Mouse (Mus musculus) MEL (cell line): ENCODE results near the gene Zyg11a.

ENCODE experiments used
- CTCF ChIP-seq, 3 experiments: IDR thresholded peaks in 2 of 3; conservative IDR thresholded peaks in 1 of 3; 2 replicates each; pipeline ENCODE4 v1.5.1; 2011 to 2012; ENCODE audit warnings: low read length in 3 of 3, low read depth in 2 of 3, mild to moderate bottlenecking in 2 of 3, improper control_type of control experiment in 1 of 3, inconsistent platforms in 1 of 3, mixed read lengths in 1 of 3, moderate library complexity in 1 of 3; ENCODE audit not compliant: control insufficient read depth in 1 of 3, insufficient read depth in 1 of 3, poor library complexity in 1 of 3, severe bottlenecking in 1 of 3
- E2F4 ChIP-seq: IDR thresholded peaks from 2 replicates; pipeline ENCODE4 v1.6.1; 2011; ENCODE audit warnings: low read depth, low read length, improper control_type of control experiment, borderline replicate concordance
- EP300 ChIP-seq, 2 experiments: IDR thresholded peaks; 2 replicates each; pipeline ENCODE4 v1.6.1; 2011; ENCODE audit warnings: improper control_type of control experiment in 2 of 2, low read length in 2 of 2, low read depth in 1 of 2, mild to moderate bottlenecking in 1 of 2
- KAT2A ChIP-seq: conservative IDR thresholded peaks from 2 replicates; pipeline ENCODE4 v1.6.1; 2012; ENCODE audit warnings: low read depth, low read length, improper control_type of control experiment, inconsistent platforms
- MXI1 ChIP-seq: IDR thresholded peaks from 2 replicates; pipeline ENCODE4 v1.6.1; 2011; ENCODE audit warnings: mild to moderate bottlenecking, low read depth, low read length, improper control_type of control experiment
- POLR2A ChIP-seq, 2 experiments: IDR thresholded peaks; 2 replicates each; pipeline ENCODE4 v1.6.1; 2011 to 2012; ENCODE audit warnings: low read length in 2 of 2, mild to moderate bottlenecking in 2 of 2, control low read depth in 1 of 2, improper control_type of control experiment in 1 of 2, low read depth in 1 of 2, moderate library complexity in 1 of 2; ENCODE audit not compliant: control insufficient read depth in 1 of 2, insufficient read depth in 1 of 2, poor library complexity in 1 of 2
- TAL1 ChIP-seq: IDR thresholded peaks from 2 replicates; pipeline ENCODE4 v1.6.1; 2012; ENCODE audit warnings: mild to moderate bottlenecking, inconsistent platforms, low read length, moderate library complexity, mixed read lengths
- TCF12 ChIP-seq: IDR thresholded peaks from 2 replicates; pipeline ENCODE4 v1.6.1; 2014; ENCODE audit warnings: low read depth, mild to moderate bottlenecking, inconsistent platforms, low read length, improper control_type of control experiment, moderate library complexity
- USF1 ChIP-seq: IDR thresholded peaks from 2 replicates; pipeline ENCODE4 v1.6.1; 2014; ENCODE audit warnings: low read depth, mild to moderate bottlenecking, inconsistent platforms, low read length, improper control_type of control experiment, moderate library complexity
- ZKSCAN1 ChIP-seq: IDR thresholded peaks from 2 replicates; pipeline ENCODE4 v1.6.1; 2012; ENCODE audit warnings: low read depth, mild to moderate bottlenecking, inconsistent platforms, low read length, improper control_type of control experiment, moderate library complexity
- ZMIZ1 ChIP-seq: IDR thresholded peaks from 2 replicates; pipeline ENCODE4 v1.6.1; 2012; ENCODE audit warnings: low read depth, mild to moderate bottlenecking, inconsistent platforms, low read length, improper control_type of control experiment, moderate library complexity

- peak in 2 of 3 experiments; percentile 28 to 33; a peak in 3 of 6 replicates for TF ChIP-seq CTCF (IDR thresholded peaks at IDR 0.05 in 2 of 3, conservative IDR thresholded peaks at IDR 0.05 in 1 of 3; ENCODE audit: control insufficient read depth in 1 of 3, insufficient read depth in 1 of 3, low read depth in 2 of 3, low read length in 3 of 3, poor library complexity in 1 of 3, severe bottlenecking in 1 of 3)
- no peak for TF ChIP-seq POLR2A (IDR thresholded peaks at IDR 0.05; ENCODE audit: control insufficient read depth in 1 of 2, insufficient read depth in 1 of 2, low read depth in 1 of 2, low read length in 2 of 2, poor library complexity in 1 of 2)
- no peak for TF ChIP-seq EP300 (IDR thresholded peaks at IDR 0.05; ENCODE audit: low read depth in 1 of 2, low read length in 2 of 2)
- no peak for TF ChIP-seq TCF12
- TF ChIP-seq MXI1 = no peak
- no peak for TF ChIP-seq ZMIZ1
- no peak for TF ChIP-seq TAL1
- no peak for TF ChIP-seq USF1
- TF ChIP-seq E2F4 = no peak
- TF ChIP-seq ZKSCAN1 = no peak
- no peak for TF ChIP-seq KAT2A
These were observed 35.5 kb upstream of the Zyg11a start for GRCm38 (mm10) chr4:108253317-108253716.
